Mouse (Mus musculus): ENCODE measurements around the gene Mfrp.

DNA sequence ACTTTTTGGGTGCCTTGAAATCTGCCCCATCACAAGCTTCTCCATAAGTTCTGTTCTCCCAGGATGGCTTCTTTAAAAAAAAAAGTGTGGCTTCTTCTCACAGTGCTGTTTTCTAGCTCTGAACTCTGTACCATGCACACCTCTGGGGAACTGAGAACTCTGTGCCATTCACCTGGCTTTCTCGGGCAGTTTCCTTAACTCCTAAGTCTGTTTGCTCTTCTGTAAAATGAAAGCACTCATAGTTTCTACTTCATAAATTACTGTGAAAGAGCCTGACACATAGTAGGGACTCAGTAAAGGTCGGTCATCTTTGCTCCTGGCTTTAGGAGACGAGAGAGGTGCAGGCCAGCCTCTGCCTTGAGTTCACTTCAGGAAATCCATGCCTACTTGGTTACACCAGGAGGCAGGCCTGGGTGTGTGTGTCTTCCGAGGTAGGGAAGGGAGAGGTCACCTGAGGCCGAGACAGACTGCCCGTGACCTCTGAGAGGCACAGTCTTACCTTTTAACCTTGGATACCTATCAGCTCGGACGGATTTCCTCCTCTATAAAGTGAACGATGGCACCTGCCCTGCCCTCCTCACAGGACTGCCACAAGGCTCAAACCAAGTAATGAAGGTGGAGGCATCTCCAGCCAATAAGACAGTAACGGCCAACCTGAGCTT lies 23.3 kb upstream of the Mfrp start:
- TF ChIP-seq POLR2A (IDR thresholded peaks at IDR 0.05; ENCODE audit: low read depth, low read length) (no peak), CTCF (conservative IDR thresholded peaks at IDR 0.05; ENCODE audit: insufficient read depth, insufficient read length, low read depth, low read length) (no peak; the same call in 1 of the 2 replicates)

Data from kidney, adult 2 months (tissue).